Mouse (Mus musculus) gastrocnemius, adult 2 months (tissue): ENCODE results near the gene Micu1. TPM values are rescaled to one million over a fixed set of nuclear protein-coding genes. Genes with fewer than 3 reads are reported as not detected.

Source experiments
- DNase-seq: peaks from one replicate; pipeline ENCODE4 v3.0.0; 2022
- H3K27ac ChIP-seq: fragments of 200-600 bp; 2 replicates; pipeline ENCODE4 v1.8.1; 2022; ENCODE audit warnings: mild to moderate bottlenecking
- H3K4me3 ChIP-seq: fragments of 200-600 bp; 2 replicates; pipeline ENCODE4 v1.8.1; 2022; ENCODE audit warnings: mild to moderate bottlenecking, moderate library complexity
- CTCF ChIP-seq: fragments of 200-600 bp; IDR thresholded peaks from 2 replicates; pipeline ENCODE4 v1.8.1; 2022; ENCODE audit warnings: antibody characterized with exemption, mild to moderate bottlenecking, moderate library complexity
- intact Hi-C: fragments of 180-260 bp; cut with DNase I; formaldehyde crosslinking; loops from one replicate; pipeline ENCODE4 v1.15.1; 2025
- total RNA-seq, 2 experiments: library from RNA; stranded (reverse); gene quantifications; 2 replicates each; pipeline ENCODE4 v1.2.3; 2021

Micu1 gene
- total RNA-seq, 2 experiments from 2014 or later: 45.3 to 63.2 TPM

DNA sequence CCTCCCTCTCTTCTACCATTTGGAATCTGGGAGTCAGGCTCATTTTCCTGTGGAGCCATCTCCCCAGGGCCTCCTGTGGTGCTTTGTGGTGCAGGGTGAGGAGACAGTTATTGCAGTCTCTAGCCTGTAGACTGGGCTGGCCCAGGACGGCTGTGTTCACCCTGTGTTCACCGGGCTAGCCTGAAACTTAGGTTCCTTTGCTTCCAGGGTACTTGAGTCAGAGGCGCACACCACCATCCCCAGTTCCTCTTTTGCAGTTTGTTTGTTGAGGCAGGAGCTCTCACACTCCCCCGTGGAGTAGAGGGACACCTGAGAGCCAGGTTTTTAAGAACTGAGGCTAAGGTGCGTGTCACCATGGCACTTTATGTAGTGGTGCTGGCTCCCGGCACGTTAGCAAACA, 187.1 kb downstream of the Micu1 start:
- intact Hi-C loops: no loop called here
- Histone ChIP-seq H3K27ac (no peak overlapping the region; the same call in 1 of the 2 replicates), H3K4me3 (no peak overlapping the region)
- DNase-seq: no peak
- no peak for TF ChIP-seq CTCF

DNA sequence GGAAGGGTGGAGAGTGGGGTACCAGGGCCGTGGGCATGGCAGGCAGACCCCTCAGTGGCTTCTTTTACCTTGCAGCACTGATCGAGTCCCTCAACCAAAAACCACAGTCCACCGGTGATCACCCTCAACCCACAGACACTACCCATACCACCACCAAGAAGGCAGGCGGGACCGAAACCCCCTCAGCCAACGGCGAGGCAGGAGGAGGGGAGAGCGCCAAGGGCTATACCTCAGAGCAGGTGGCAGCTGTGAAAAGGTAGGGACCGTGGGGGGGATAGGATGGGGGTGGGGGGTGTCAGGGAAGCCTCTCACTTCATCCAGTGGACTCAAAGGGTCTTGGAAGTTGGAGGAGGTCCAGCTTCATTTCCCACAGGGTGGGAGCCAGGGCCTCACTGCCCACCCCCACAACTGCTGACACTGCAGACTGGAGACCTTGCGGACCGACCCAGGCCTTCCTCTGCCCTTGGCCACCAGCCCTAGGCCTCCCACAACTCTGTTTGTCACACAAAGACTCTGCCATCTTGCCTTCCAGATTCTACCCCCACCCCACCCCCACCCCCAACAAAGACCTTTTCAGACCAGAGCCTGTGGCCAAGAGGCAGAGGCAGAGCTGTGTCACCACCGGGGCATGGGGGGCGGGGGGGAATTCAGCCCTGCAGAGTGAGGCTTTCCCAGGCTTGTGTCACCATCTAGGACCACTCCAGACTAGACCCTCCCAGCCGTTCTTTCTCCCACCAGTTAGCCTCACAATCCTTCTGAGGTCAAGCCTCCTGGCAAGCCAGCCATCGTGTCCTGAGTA, 187.9 kb downstream of the Micu1 start:
- intact Hi-C loops: loop anchor here (10.0 kb wide), 1 partner anchor 365 kb away; no protein-coding TSS in a partner anchor
- no peak for TF ChIP-seq CTCF
- Histone ChIP-seq H3K27ac (no peak overlapping the region), H3K4me3 (no peak overlapping the region)
- DNase-seq: no peak

DNA sequence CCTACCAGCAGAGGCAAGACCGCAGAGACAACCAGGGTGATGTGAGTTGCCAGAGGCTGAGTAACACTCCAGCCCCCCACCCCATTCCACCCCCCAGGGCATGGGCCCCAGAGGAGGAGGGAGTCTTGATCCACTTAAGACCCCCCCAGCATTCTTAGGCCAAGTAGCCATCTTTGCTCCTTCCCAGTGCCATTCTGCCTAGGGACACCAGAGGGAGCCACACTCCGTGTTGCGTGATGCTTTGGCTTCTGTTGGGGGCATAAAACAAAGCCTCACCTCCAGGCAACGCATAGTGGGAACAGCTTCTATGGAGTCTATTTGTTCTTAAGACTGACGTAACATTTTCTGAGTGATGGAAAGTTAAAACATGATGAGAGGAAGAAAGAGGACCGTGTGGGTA, 190.7 kb downstream of the Micu1 start:
- DNase-seq: peak; percentile 68
- no peak; the same call in 1 of the 2 replicates for TF ChIP-seq CTCF
- Histone ChIP-seq H3K27ac (no peak overlapping the region), H3K4me3 (no peak overlapping the region)
- intact Hi-C loops: loop anchor here (1.0 to 10.0 kb wide), 3 partner anchors 112 to 362 kb away; no protein-coding TSS in a partner anchor

DNA sequence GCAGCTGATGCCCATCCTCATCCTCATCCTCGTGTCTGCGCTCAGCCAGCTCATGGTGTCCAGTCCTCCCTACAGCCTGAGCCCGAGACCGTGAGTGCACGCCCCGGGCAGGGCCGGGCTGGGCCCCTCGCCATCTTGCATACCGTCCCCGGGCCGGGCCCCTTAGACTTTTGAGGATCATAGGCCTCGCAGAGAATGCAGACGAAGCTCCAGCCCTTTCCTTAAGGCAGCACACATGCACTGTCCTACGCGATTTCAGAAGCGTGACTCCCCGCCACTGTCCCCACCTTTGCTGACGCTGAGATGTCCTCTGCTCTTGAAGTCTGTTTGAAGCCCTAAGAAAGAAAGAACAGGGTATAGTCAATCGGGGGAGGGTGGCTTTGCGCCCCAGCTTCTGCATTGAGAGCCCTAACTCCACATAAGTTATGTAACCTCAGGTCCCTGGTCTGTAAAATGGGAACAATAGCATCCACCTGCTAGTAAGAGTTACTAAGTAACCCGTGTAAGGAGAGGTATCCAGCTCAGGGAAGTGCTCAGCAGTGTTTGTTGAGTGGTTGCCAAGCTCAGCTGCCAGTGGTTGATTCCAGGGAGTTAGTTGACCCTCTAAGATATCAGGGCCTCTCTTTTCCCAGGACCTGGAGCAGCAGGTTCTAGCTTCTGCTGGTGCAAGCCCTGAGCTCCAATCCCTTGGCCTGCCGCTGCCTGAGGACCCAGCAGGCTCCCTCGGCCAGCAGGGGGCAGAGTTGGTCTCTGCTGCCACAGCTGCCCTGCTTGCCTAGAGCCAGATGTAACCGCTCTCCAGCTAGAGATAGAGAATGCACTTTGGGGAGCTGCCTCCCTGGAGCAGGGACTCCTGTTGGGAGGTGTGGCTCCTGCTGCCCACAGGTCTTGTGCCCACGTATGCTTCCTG, 192.2 kb downstream of the Micu1 start:
- peak; percentile 96 for TF ChIP-seq CTCF
- peak overlapping the region; percentile 50 for H3K27ac ChIP-seq
- peak; percentile 93 for DNase-seq
- H3K4me3 ChIP-seq: no peak overlapping the region
- intact Hi-C loops: loop anchor here (1.0 to 10.0 kb wide), 2 partner anchors 56 to 360 kb away; no protein-coding TSS in a partner anchor

DNA sequence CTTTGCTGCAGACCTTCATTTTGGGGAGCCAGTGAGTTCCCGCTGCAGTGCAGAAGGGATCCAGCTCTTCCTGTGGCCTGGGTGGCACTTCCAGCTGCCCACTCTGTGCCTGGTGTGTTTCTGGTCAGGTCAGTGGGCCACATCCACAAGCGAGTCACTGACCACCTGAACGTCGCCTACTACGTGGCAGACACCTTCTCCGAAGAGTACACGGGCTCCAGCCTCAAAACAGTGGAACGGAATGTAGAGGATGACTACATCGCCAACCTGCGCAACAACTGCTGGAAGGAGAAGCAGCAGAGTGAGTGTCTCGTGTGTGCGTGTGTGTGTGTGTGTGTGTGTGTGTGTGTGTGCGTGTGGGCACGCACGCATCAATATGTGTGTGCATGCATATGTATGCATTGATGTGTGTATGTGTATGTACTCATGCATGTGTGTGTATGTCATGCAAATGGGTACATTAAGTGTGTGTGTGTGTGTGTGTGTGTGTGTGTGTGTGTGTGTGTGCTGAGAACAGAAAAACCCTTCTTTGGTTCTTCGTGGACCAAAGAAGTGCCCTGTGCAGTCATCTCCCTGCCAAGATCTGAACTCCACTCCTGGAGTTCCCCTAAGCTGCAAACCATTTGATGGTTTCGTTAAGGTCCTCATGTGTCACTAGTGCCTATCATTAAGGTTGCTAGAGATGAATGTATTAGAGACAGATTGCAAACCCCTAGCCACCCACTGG, 193.3 kb downstream of the Micu1 start:
- Histone ChIP-seq H3K27ac (peak overlapping the region; percentile 69), H3K4me3 (no peak overlapping the region)
- no peak for TF ChIP-seq CTCF
- no peak for DNase-seq
- intact Hi-C loops: loop anchor here (1.0 to 10.0 kb wide), 2 partner anchors 55 to 359 kb away; no protein-coding TSS in a partner anchor

DNA sequence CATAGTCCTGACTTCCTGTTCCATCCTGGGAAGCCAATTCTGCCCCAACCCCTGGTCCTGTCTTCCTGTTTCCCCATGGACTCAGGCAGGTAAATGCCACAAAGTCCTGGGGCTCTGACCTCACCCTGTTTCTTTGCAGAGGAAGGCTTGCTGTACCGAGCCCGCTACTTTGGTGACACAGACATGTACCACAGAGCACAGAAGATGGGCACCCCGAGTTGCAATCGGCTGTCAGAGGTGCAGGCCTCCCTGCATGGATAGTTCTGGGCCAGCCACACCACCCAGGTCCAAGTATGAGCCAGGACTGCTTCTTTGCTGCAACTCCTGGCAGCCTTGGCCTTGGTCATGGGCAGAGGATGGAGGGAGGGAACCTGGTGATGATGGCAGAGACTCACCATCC, 193.9 kb downstream of the Micu1 start:
- no peak overlapping the region for H3K4me3 ChIP-seq
- peak overlapping the region; percentile 69 for H3K27ac ChIP-seq

DNA sequence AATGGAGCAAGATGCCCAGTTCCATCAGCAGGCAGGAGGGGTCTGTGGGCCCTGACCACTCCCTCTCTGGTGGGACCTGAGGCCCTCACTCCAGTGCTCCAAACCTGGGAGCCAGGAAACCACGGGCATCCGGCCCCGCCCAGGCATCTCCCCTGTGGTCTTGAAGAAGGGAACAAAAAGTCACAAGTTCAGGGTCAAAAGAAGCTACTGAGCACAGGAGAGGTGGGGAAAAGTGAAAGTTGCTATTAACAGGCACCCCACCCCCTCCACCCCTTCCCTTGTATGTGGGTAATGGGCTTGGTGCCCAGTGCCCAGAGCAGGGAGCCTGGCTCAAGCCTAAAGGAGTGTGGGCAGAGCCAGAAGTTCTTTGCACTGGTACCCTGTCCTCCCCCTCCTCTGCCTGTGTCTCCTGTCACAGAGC, 194.6 kb downstream of the Micu1 start:
- no peak for DNase-seq
- no peak for TF ChIP-seq CTCF
- peak overlapping the region; percentile 69 for H3K27ac ChIP-seq
- H3K4me3 ChIP-seq: no peak overlapping the region
- intact Hi-C loops: loop anchor here (10.0 kb wide), 1 partner anchor 358 kb away; no protein-coding TSS in a partner anchor

More for the DNA sequence above, 193.9 kb downstream of the Micu1 start:
- no peak for TF ChIP-seq CTCF
- intact Hi-C loops: loop anchor here (10.0 kb wide), 1 partner anchor 359 kb away; no protein-coding TSS in a partner anchor
- no peak for DNase-seq

DNA sequence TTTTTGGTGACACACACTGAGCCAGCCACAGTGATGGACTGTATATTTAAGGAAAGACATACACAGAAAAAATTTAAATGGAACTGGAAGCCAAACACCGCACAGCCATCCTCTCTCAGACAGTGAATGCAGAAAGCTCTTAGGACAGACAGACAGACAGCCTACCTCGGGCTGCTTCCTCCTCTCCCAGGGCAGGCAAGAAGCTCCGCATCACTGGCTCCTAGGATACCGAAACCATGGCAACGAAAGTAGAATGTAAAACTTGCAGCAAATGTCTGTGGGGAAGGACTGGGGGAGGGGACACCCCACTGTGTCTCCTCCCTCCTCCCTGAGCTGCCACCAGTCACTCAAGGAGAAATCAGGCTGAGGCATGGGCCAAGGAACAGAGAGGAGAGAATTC, 195.2 kb downstream of the Micu1 start:
- intact Hi-C loops: loop anchor here (10.0 kb wide), 1 partner anchor 357 kb away; no protein-coding TSS in a partner anchor
- no peak for TF ChIP-seq CTCF
- no peak overlapping the region for H3K4me3 ChIP-seq
- H3K27ac ChIP-seq: peak overlapping the region; percentile 69
- no peak for DNase-seq

DNA sequence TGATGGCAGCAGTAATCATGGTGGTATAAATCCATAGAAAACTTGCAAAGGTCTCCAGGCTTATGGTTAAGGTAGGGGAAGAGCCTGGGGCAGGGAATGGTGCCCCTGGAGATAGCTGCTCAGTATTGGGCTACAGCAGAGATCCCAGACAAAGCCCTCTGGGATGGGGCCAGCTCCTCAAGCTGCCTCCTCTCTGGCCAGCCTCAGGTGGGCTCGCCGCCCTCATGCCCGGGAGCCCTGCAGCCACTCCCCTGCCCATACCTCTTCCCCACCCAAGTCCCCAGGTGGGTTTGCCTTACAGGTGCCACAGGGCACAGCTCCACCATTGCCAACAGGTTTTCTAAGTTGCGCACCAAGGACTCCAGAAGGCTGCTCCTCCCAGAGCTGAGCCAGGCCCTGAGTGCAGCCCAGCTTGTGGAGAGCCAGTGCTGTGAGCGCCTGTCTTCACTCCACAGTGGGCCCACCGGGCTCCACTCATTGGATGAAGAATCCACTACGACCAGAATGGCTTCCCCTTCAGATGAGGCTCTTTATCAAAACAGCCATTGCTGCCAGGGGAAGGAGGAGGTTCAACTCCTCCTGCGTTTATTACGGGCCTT, 196.0 kb downstream of the Micu1 start:
- TF ChIP-seq CTCF: no peak
- intact Hi-C loops: loop anchor here (10.0 kb wide), 1 partner anchor 357 kb away; no protein-coding TSS in a partner anchor
- H3K27ac ChIP-seq: peak overlapping the region; percentile 88

DNA sequence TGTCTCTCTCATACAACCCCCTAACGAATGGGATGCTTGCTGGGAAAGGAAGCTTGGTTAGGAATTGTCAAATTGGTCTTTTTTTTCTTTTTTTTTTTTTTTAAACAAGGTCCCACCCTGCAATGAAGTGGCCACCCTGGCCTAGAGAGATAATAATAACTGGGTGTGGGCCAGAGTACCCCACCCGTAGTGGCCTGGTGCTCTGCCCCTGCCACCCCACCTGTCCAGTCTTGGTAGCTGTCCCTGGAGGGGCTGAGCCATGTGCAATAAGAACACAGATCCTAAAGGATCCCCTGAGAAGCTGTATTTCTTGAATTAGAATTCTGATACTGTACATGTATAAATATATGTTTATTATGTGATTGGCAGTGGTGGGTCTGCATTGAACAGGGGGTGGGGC, 196.7 kb downstream of the Micu1 start:
- intact Hi-C loops: loop anchor here (10.0 kb wide), 1 partner anchor 356 kb away; no protein-coding TSS in a partner anchor
- no peak for DNase-seq
- TF ChIP-seq CTCF: no peak
- Histone ChIP-seq H3K27ac (peak overlapping the region; percentile 88), H3K4me3 (peak overlapping the region; percentile 55)

More for the DNA sequence above, 196.0 kb downstream of the Micu1 start:
- H3K4me3 ChIP-seq: no peak overlapping the region
- DNase-seq: no peak
